Mouse (Mus musculus) liver, postnatal 0 days (tissue): ENCODE measurements around the gene Kcnip1.

Experiments
- CTCF ChIP-seq: sonication (generic); IDR thresholded peaks from 2 replicates; pipeline ENCODE4 v1.5.1; 2016; ENCODE audit warnings: antibody characterized with exemption, low read depth
- EP300 ChIP-seq: IDR thresholded peaks from 2 replicates; pipeline ENCODE4 v1.6.1; 2016; ENCODE audit warnings: antibody characterized with exemption, low read depth, mild to moderate bottlenecking

DNA sequence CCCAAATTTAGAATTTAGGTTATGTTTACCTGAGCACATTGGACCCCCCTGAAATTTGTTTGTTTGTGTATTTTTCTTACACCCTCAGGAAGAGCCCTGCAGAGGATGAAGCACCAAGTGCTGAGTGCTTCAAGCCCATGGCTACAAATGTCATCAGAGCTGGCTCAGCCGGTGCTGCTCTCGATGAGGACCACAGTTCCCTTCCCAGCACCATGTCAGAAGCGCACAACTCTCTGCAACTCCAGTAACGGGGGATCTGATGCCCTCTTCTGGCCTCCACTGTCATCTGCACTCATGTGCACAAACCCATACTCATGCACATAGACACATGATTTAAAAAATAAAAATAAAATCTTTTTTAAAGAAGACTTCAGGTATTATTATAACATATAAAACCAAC, 128.7 kb downstream of the Kcnip1 start:
- TF ChIP-seq CTCF: no peak
- TF ChIP-seq EP300: no peak
